Mouse (Mus musculus) myocyte (in vitro differentiated cells): Measurements from ENCODE around the gene Sp9. TPM values are rescaled to one million over a fixed set of nuclear protein-coding genes. Genes with fewer than 3 reads are reported as not detected.
A peak's percentile ranks its signal among the peaks of the same experiment; 100 is the strongest.

ENCODE experiments used
- H3K27me3 ChIP-seq: one replicate; pipeline ENCODE4 v1.6.1; 2011; ENCODE audit not compliant: control insufficient read depth, insufficient read depth, insufficient read length
- H3K36me3 ChIP-seq: one replicate; pipeline ENCODE4 v1.6.1; 2011; ENCODE audit not compliant: control insufficient read depth, insufficient read depth
- H3K4me2 ChIP-seq: one replicate; pipeline ENCODE4 v1.6.1; 2011; ENCODE audit warnings: low read depth, control low read depth
- H3K4me3 ChIP-seq: one replicate; pipeline ENCODE4 v1.5.1; 2011; ENCODE audit warnings: mild to moderate bottlenecking, control low read depth, moderate library complexity
- H3K79me2 ChIP-seq: one replicate; pipeline ENCODE4 v1.6.1; 2011; ENCODE audit not compliant: control insufficient read depth, insufficient read depth
- H3ac ChIP-seq: one replicate; pipeline ENCODE4 v1.6.1; 2011; ENCODE audit not compliant: control insufficient read depth, insufficient read length
- CEBPB ChIP-seq: IDR thresholded peaks from 2 replicates; pipeline ENCODE4 v1.6.1; 2011; ENCODE audit warnings: mild to moderate bottlenecking, moderate library complexity; ENCODE audit not compliant: poor library complexity, insufficient read depth, severe bottlenecking
- E2F4 ChIP-seq: IDR thresholded peaks from one replicate; pipeline ENCODE4 v1.6.1; 2011; ENCODE audit warnings: mild to moderate bottlenecking, control low read depth, moderate library complexity; ENCODE audit not compliant: insufficient read depth
- MAX ChIP-seq: IDR thresholded peaks from one replicate; pipeline ENCODE4 v1.6.1; 2011; ENCODE audit warnings: low read depth, mild to moderate bottlenecking, control low read depth
- MYOD1 ChIP-seq, 3 experiments: IDR thresholded peaks; one replicate each; pipeline ENCODE4 v1.6.1; 2011; ENCODE audit warnings: control low read depth in 2 of 3, low read depth in 2 of 3, mild to moderate bottlenecking in 2 of 3, moderate library complexity in 1 of 3; ENCODE audit not compliant: insufficient read length in 2 of 3, control insufficient read depth in 1 of 3
- MYOG ChIP-seq, 3 experiments: IDR thresholded peaks; one replicate each; pipeline ENCODE4 v1.6.1; 2011; ENCODE audit warnings: control low read depth in 2 of 3, low read depth in 2 of 3, mild to moderate bottlenecking in 2 of 3; ENCODE audit not compliant: insufficient read length in 2 of 3, control insufficient read depth in 1 of 3, insufficient read depth in 1 of 3
- POLR2A ChIP-seq: IDR thresholded peaks from one replicate; pipeline ENCODE4 v1.6.1; 2011; ENCODE audit warnings: low read depth, mild to moderate bottlenecking, control low read depth, moderate library complexity; ENCODE audit not compliant: insufficient read length
- POLR2AphosphoS2 ChIP-seq: IDR thresholded peaks from one replicate; pipeline ENCODE4 v1.6.1; 2011; ENCODE audit warnings: low read depth, control low read depth; ENCODE audit not compliant: insufficient read length
- REST ChIP-seq: IDR thresholded peaks from one replicate; pipeline ENCODE4 v1.6.1; 2011; ENCODE audit warnings: mild to moderate bottlenecking, control low read depth, moderate library complexity; ENCODE audit not compliant: insufficient read depth, insufficient read length
- SRF ChIP-seq: IDR thresholded peaks from one replicate; pipeline ENCODE4 v1.6.1; 2011; ENCODE audit warnings: low read depth; ENCODE audit not compliant: control insufficient read depth, insufficient read length
- TCF12 ChIP-seq: IDR thresholded peaks from one replicate; pipeline ENCODE4 v1.6.1; 2011; ENCODE audit warnings: mild to moderate bottlenecking, control low read depth; ENCODE audit not compliant: poor library complexity, insufficient read depth, severe bottlenecking
- TCF3 ChIP-seq: IDR thresholded peaks from one replicate; pipeline ENCODE4 v1.6.1; 2011; ENCODE audit warnings: low read depth, control low read depth; ENCODE audit not compliant: insufficient read length
- USF1 ChIP-seq: IDR thresholded peaks from one replicate; pipeline ENCODE4 v1.6.1; 2011; ENCODE audit warnings: low read depth, mild to moderate bottlenecking, control low read depth, moderate library complexity
- polyA plus RNA-seq: library from polyadenylated mRNA; unstranded; fragments of >200 nt; fragmentation: generic; extraction: Trizol; gene quantifications from one replicate; pipeline ENCODE4 v1.2.1, GENCODE M21; 2012; ENCODE audit warnings: missing spikeins

Sp9 gene
- polyA plus RNA-seq, 1 experiment: 0.02 TPM

- no peak for TF ChIP-seq TCF3
- no peak for TF ChIP-seq USF1
- H3K79me2 ChIP-seq: no peaks in the 10 kb centered on the region
- no peak overlapping the region for H3K4me3 ChIP-seq
- H3K36me3 ChIP-seq: no peaks in the 10 kb centered on the region
- H3K4me2 ChIP-seq: peak overlapping the region; percentile 79
- H3ac ChIP-seq: no peak overlapping the region
- H3K27me3 ChIP-seq: peaks cover 23% of the 10 kb centered on the region
Measured at GRCm38 (mm10) chr2:73278131-73278854, 6.6 kb downstream of the Sp9 start.

DNA sequence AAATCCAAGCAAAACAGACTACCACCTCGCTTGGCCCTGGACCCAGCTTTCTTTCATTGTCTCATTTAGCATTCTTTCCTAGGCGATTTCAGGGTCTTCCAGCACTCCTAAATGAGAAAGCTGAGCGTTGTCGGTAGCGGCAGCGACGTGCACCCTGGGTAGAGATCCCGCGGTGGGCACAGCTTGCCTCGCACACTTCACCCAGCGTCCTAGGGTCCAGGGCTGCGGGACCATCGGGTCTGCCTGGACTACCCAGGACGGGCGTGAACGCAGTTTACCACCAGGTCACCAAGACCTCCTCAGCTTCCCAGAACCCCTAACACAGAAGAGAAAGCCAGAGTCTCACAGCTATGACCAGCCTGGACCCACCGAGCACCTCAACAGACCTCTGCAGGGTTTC is 7.1 kb downstream of the Sp9 start:
- peak overlapping the region; percentile 79 for H3K4me2 ChIP-seq
- peaks cover 17% of the 10 kb centered on the region for H3K27me3 ChIP-seq
- H3ac ChIP-seq: no peak overlapping the region
- TF ChIP-seq POLR2AphosphoS2 (no peak), MYOG (IDR thresholded peaks at IDR 0.05; ENCODE audit: control insufficient read depth in 1 of 3, insufficient read depth in 1 of 3, insufficient read length in 2 of 3, low read depth in 2 of 3) (no peak), TCF3 (no peak)
- H3K79me2 ChIP-seq: no peaks in the 10 kb centered on the region
- H3K36me3 ChIP-seq: no peaks in the 10 kb centered on the region
- H3K4me3 ChIP-seq: no peak overlapping the region

DNA sequence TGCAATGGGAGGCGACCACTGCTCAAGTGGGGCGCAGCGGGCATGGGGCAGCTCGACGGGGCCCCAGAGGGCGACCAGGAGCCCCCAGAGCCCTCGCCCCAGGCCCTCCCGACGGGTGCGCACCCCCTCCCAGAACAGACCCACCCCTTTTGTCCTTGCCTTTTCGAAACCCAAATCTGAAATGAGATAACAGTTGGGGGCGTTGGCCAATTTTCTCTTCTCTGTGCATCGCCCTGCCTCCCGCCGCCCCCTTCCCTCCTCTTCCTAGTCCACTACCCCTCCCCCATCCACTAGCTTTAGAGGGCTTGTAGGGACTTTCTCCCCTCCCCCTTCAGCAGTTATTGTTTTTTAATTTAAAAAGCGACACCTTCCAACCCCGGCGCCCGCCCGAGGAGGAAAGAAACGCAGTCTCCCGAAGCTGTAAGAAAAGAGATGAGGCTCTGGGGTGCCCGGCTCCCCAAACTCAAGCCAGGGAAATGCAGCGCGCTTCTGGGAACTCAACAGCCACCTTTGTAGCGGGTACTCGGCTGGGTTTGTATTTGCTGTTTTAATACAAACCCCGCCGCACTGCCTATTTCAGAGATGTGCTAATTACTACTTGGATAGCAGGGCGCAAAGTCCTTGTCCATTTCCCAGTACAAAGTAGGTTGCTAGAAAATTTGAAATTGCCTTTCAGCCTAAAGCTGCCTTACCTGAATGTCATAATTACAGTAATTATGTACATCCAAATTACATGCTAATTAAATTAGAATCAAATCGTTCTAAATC is 7.7 kb downstream of the Sp9 start:
- Histone ChIP-seq H3K4me3 (no peak overlapping the region), H3K36me3 (no peaks in the 10 kb centered on the region), H3K79me2 (no peaks in the 10 kb centered on the region), H3K27me3 (peaks cover 11% of the 10 kb centered on the region), H3ac (no peak overlapping the region), H3K4me2 (peak overlapping the region; percentile 79)
- TF ChIP-seq POLR2A (no peak), MYOD1 (IDR thresholded peaks at IDR 0.05; ENCODE audit: control insufficient read depth in 1 of 3, insufficient read length in 2 of 3, low read depth in 2 of 3) (no peak), SRF (no peak), TCF12 (no peak), E2F4 (no peak)

GRCm38 (mm10) chr2:73280356-73281047 is 8.8 kb downstream of the Sp9 start:
- H3K4me3 ChIP-seq: no peak overlapping the region
- no peaks in the 10 kb centered on the region for H3K79me2 ChIP-seq
- no peak overlapping the region for H3ac ChIP-seq
- peaks cover 8% of the 10 kb centered on the region for H3K27me3 ChIP-seq
- TF ChIP-seq CEBPB: no peak
- TF ChIP-seq MYOG (IDR thresholded peaks at IDR 0.05; ENCODE audit: control insufficient read depth in 1 of 3, insufficient read depth in 1 of 3, insufficient read length in 2 of 3, low read depth in 2 of 3): no peak
- H3K4me2 ChIP-seq: no peak overlapping the region
- no peaks in the 10 kb centered on the region for H3K36me3 ChIP-seq

GRCm38 (mm10) chr2:73281048-73281661 is 9.4 kb downstream of the Sp9 start:
- Histone ChIP-seq H3K4me3 (no peak overlapping the region), H3K79me2 (no peaks in the 10 kb centered on the region), H3ac (no peak overlapping the region), H3K36me3 (no peaks in the 10 kb centered on the region), H3K27me3 (peaks cover 8% of the 10 kb centered on the region), H3K4me2 (no peak overlapping the region)
- TF ChIP-seq SRF: no peak
- no peak for TF ChIP-seq CEBPB
- TF ChIP-seq USF1: no peak
- no peak for TF ChIP-seq MAX
- TF ChIP-seq TCF3: no peak
- TF ChIP-seq POLR2A: no peak
- TF ChIP-seq REST: no peak
- TF ChIP-seq MYOD1 (IDR thresholded peaks at IDR 0.05; ENCODE audit: control insufficient read depth in 1 of 3, insufficient read length in 2 of 3, low read depth in 2 of 3): no peak
- no peak for TF ChIP-seq TCF12
- TF ChIP-seq MYOG (IDR thresholded peaks at IDR 0.05; ENCODE audit: control insufficient read depth in 1 of 3, insufficient read depth in 1 of 3, insufficient read length in 2 of 3, low read depth in 2 of 3): no peak
